Mouse (Mus musculus): ENCODE results near the gene Zbtb16.

GRCm38 (mm10) chr9:48806591-48806990 is 29.4 kb downstream of the Zbtb16 start:
- no peak for TF ChIP-seq CTCF (IDR thresholded peaks at IDR 0.05; ENCODE audit: borderline replicate concordance, insufficient read depth, low read length)
- TF ChIP-seq POLR2A (IDR thresholded peaks at IDR 0.05; ENCODE audit: low read depth, low read length): no peak
